Mouse (Mus musculus): ENCODE measurements around the gene Zfp664. TPM values are rescaled to one million over a fixed set of nuclear protein-coding genes. Genes with fewer than 3 reads are reported as not detected.
A peak's percentile ranks its signal among the peaks of the same experiment; 100 is the strongest.

Zfp664 gene
- total RNA-seq, 1 experiment from 2014 or later: 52.9 TPM

DNA sequence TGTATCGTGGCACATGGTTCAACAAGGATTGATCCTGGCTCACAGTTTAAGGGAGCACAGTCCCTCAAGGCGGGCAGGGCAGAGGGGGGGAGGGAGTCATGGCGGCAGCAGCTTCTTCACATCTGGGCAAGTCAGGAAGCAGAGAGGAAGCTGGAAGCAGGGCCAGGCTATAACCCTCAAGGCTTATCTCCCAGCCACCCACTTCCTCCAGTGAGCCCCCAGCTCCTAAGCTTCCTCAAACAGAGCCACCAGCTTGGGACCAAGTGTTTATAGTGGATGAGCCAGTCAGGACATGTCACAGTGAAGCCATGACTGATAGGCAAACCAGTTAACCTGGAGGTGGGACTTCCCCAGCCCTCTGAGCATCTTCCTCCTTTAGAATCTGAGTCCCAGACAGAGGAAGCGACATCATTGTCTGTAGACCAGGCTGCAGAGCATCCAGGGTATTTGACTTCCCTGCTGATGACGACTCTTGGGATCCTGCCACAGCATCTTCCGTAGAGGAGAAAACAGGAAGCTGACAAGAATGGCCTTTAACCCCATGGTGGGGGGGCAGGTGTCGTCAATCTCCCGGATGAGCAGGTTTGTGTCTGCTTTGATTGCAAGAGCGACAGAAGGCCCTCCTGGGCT, 67.0 kb downstream of the Zfp664 start:
- DNase-seq: no peak

DNA sequence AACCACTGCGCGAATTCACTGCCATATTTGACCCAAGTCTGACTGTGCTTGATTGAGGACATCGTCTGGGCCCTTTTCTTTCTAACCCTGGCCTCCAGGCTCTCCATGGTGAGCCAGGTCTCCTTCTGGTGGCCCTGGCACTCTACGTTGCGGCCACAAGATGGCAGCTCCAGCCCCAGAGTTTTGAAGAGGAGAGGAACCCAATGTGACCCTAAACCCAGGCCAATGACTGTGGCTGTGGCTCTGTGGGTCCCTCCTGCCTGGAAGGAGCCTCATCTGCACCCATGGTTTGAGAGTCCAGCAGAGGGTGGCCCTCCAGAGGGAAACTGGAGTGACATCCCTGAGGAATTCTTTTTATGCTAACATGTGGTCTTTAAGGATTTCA, 67.6 kb downstream of the Zfp664 start:
- DNase-seq: peak; percentile 49

DNA sequence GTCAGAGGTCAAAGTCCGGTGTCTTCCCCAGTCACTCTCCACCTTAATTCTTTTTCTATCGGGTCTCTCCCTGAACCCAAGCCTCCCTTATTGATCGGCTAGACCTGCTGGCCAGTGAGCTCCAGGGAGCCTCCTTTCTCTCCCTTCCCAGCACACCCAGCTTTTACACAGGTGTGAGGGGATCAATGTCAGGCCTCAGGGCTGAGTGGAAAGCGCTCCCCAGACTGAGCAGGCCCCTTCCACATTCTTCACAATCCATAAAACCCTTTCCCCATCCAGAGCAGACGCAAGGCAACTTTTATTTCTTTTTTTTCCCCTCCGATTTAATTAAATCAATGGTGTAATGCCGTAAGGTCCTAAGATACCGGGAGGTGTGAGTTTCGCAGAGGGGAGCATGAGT, 68.1 kb downstream of the Zfp664 start:
- DNase-seq: no peak

DNA sequence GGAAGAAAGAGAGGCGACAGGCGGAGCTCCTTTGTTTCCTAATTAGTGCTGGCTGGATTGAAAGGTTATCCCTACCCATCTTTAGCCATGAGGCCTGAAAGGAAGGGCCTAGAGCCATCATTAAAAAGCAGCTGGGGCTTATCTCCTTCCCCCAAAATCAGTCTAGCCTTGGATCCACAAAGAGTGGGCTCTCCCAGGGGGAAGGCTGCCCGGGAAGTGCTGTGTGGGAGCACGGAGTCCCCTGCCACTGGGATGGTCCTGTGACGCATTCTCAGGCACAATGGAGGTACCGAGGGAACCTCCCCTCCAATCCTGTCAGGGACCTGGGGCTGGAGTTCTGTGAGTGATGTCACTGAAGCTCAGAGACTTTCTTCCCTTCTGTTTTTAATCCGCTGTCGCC, 68.6 kb downstream of the Zfp664 start:
- no peak for DNase-seq

DNA sequence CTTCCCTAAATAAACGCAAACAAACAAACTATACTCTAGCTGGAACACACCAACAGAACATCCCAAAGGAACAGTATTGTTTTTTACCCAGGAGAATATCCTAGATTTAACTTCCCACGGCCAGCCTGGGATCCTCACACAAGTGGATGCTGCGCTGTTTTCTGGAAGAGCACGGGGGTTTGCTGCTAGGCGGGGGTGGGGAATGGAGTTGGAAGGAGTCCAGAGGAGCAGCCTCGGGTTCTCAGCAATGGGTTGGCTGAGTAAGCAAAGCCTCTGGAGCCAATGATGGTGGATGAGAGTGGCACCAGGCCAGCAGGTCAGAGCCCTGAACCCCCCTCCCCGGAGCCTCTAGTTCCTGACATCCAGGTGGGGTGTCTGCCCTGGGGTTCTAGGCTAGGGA, 72.1 kb downstream of the Zfp664 start:
- no peak for DNase-seq

DNA sequence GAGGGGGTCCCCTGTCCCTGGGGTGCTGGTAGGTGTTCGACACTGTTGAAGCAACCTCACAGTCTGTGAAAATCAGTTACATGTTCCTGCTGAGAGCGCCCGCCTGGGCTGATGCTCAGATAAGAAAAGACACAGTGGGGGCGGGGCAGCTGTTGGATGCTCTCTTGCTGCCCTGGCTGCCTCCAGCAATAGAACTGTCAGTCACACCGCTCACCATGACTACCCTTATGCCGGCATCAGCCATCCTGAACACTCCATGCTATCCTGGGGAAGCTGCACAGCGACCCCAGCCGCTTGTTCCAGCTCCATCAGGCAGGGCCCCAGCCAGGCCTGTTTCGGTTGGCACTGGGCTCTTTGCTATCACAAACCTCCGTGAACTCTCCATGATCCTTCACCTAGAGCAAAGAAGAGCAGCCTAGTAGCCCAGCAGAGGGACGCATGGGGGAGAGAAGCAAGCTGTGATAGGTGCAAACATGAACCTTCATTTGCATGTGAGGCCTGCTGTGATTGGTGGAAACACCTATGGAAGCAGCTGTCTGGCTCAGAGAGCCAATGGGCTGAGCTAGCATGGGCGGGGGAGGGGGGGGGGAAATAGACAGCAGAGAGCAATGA, 80.8 kb downstream of the Zfp664 start:
- no peak for DNase-seq

DNA sequence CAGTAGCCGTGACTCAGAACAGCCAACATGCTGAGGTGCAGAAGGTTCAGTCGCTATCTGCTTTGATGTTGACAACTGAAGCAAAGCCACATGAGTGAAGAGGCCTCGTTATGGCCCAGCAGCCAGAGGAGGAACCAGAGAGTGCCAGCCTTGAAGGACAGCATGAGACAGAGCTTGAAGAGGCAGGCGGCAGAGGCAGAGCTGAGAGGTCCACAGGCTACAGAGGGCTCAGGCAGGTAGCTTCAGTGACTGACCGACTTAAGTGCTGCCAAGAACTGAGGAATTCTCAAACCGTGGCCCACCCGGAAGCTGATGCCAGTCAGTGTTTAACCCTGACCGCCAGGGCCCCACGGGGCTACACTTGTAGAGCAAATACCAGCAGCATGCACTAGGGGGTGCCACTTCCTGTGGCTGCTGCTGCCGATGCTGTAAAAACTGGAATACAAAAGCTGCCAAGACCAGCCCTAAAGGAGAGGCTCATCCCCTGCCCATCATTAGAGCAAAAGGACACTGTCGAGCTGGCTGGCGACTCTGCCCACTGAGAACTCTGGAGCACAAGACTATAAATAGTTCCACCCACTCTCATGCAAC, 81.4 kb downstream of the Zfp664 start:
- DNase-seq: peak; percentile 72

DNA sequence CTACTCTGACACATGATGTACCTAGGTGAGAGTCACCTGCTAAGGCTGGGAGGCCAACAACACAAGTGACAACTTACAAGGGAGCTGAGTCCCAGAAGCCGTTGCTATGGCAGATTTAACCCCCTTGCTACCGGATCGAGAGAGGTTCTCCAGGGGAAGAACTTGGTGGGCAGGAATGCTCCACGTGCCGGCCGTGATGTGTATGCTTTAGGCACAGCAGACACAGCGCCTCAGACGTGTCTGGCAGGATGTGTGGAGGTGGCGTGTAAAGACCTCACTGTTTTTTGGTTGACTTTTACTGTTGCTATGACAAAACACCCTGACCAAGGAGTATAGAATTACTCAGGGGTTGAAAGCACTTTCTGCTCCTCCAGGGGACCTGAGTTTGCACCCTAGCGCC, 81.9 kb downstream of the Zfp664 start:
- DNase-seq: no peak

DNA sequence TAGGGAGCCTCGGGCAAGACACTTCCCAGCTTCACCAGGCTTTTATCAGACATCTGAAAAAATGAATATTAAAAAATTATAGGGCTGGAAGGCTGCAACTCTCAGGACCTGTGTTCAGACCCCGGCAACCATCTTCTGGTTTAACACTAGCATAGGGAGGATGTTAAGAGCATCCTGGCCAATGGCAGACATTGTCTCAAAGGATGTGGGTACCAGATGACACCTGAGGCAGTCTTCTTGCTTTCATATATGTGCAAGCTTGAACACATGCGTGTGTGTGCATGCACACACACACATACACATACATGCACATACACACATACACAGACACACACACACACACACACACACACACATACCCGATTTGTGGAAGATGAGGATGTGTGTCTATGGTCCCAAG, 82.6 kb downstream of the Zfp664 start:
- DNase-seq: no peak

DNA sequence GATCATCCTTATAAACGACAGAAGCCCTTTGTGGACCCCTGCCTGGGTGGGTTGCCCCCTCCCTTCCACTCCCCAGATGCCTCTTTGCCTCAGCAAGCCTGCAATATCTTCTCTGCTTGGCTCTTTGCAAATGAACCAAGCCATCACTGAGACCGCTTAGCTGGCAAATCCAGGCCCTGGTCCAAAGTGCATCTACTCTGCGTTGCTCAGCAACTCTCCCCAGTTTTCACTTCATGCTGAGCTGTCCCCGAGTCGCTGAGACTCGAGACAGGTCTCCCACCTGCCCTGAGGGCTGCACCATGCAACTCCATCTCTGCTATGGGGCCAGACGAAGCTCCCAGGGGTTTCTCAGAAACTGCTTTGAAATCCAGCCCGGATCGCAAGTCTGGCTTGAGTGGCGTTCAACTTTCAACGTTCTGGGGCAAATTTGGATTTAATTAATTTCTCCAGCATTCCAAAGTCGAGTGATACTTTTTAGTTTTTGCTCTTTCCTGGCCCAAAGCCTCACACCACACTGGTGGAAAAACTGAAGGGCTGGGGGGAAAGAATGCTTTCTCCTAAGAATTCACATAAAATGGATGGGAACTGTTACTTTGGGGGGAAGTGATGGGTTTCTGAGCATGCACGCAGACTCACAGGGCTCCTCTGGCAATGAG, 88.3 kb downstream of the Zfp664 start:
- DNase-seq: no peak

DNA sequence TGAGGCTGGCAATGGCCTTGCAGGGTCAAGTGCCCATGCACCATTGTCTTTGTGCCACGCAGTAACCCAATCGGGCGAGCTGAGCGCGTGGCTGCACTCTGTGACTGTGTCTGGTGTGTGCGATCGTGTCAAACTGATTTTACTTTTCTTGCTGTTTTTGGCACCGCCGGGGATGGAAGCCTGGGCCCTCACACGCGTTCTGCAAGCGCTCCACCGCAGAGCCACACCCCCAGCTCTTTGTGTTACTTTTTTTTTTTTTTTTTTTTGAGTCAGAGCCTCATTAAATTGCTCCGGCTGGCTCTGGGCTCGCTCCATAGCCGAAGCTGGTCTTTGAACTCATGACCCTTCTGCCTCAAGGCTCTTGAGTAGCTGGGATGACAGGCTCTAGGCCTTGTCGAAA, 88.8 kb downstream of the Zfp664 start:
- DNase-seq: no peak

Other genes with a start within 250 kb of the Zfp664 start
- gene Atp6v0a2, start 234.1 kb upstream of the Zfp664 start, total RNA-seq (2021): 54.0 and 83.7 TPM in 2 replicates
- 3.2 and 3.4 TPM in 2 replicates for gene Dnah10, start 137.6 kb upstream of the Zfp664 start, total RNA-seq (2021)
- 5.2 TPM in 2 replicates for gene Ccdc92, start 267 bp upstream of the Zfp664 start, total RNA-seq (2021)
- gene Rflna, start 140.5 kb downstream of the Zfp664 start, total RNA-seq (2021): 3.9 and 4.3 TPM in 2 replicates

All from adrenal gland, postnatal 25 days (tissue).